In the genomic region with DNA sequence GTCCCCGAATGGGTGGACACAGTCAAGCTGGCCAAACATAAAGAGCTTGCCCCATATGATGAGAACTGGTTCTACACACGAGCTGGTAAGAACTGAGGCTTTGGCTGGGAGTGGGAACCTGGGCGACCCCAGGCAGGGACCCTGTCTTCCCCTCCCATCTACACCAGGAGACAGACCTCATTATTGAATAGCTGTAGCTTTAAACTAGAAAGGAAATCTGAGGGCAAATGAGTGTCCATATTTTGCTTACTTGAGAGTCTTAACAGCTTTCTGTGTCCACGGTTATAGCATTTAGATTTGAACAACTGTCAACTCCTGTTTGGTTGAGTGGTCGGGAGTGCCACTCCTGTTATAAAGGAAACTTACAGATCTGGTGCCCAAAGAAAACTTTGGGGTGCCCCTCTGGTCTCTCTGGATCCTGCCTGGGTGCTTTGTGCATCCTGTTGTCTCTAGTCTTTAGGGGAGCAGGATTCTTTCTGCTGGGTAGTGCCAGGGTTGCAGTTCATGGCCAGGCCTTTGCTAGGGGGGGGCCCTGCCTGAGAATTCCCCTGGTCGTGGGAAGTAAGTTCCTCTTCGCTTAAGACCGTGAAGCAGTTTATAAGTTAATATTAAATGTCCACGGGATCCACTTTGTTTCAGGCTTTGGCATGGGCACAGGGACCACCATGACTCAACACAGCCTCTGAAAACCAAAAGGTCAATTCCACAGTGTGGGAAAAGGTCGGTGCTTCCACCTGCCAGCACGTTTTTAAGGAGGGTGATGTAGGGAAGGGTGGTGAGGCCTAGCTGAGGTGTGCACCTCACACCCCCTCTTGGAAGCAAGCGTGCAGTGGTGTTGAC, we compare ENCODE assay signal across 8 mouse cellular contexts. TPM values are rescaled to one million over a fixed set of nuclear protein-coding genes. Genes with fewer than 3 reads are reported as not detected.
DNase-seq lines count a peak whose midpoint lies in the region; ATAC-seq and TF ChIP-seq lines count a peak whose summit lies in the region.

No protein-coding gene starts in this region.

- peaks cover 24% of the 10 kb centered on the region for H3K4me1 ChIP-seq in kidney, adult 2 months (ENCODE audit: control insufficient read depth, insufficient read depth, low read length)
- peaks cover 28% of the 10 kb centered on the region for H3K4me1 ChIP-seq in hindbrain, embryonic 12.5 days
- peaks cover 13% of the 10 kb centered on the region for H3K4me1 ChIP-seq in midbrain, embryonic 14.5 days (ENCODE audit: control insufficient read depth, insufficient read depth, low read length)

- 9% methylated on average over 12 of the region's 12 CpGs for WGBS in kidney, adult 2 months
- 47% methylated on average over 12 of the region's 12 CpGs for WGBS in hindbrain, embryonic 12.5 days
- WGBS in midbrain, embryonic 14.5 days, result 47% methylated on average over 12 of the region's 12 CpGs

- H3K4me3 ChIP-seq in kidney, adult 2 months (ENCODE audit: insufficient read depth, low read depth, low read length), result peak overlapping the region; percentile 91
- peak overlapping the region; percentile 82 for H3K4me3 ChIP-seq in hindbrain, embryonic 12.5 days
- H3K4me3 ChIP-seq in midbrain, embryonic 14.5 days (replicated peaks; ENCODE audit: low read depth, low read length), result peak overlapping the region; percentile 98

- no peaks in the 10 kb centered on the region; the same call in 1 of the 2 replicates for H3K36me3 ChIP-seq in kidney, adult 2 months (ENCODE audit: control insufficient read depth, insufficient read depth, low read length)
- H3K36me3 ChIP-seq in hindbrain, embryonic 12.5 days, result peaks cover 46% of the 10 kb centered on the region
- H3K36me3 ChIP-seq in midbrain, embryonic 14.5 days (ENCODE audit: control insufficient read depth, insufficient read depth, low read length), result peaks cover 46% of the 10 kb centered on the region

- no peak for TF ChIP-seq CTCF in kidney, adult 2 months (conservative IDR thresholded peaks at IDR 0.05; ENCODE audit: insufficient read depth, insufficient read length, low read depth, low read length)

- H3K27me3 ChIP-seq in kidney, adult 2 months (replicated peaks; ENCODE audit: control insufficient read depth, insufficient read depth, low read length), result no peaks in the 10 kb centered on the region
- H3K27me3 ChIP-seq in hindbrain, embryonic 12.5 days, result no peaks in the 10 kb centered on the region
- no peaks in the 10 kb centered on the region for H3K27me3 ChIP-seq in midbrain, embryonic 14.5 days (ENCODE audit: control insufficient read depth, insufficient read depth, low read length)

- no peak for ATAC-seq in hindbrain, embryonic 12.5 days (ENCODE audit: low FRiP score)
- ATAC-seq in midbrain, embryonic 14.5 days (ENCODE audit: low FRiP score, low TSS enrichment), result no peak
- no peak for ATAC-seq in erythroid progenitor cell, adult 5-6 weeks (replicated peaks; ENCODE audit: low FRiP score, poor library complexity, severe bottlenecking)

- H3K9me3 ChIP-seq in hindbrain, embryonic 12.5 days (replicated peaks), result no peaks in the 10 kb centered on the region
- H3K9me3 ChIP-seq in midbrain, embryonic 14.5 days (ENCODE audit: control insufficient read depth, low read length), result no peaks in the 10 kb centered on the region

- H3K27ac ChIP-seq in kidney, adult 2 months (ENCODE audit: insufficient read depth, low read depth, low read length), result peak overlapping the region; percentile 16
- H3K27ac ChIP-seq in hindbrain, embryonic 12.5 days, result no peak overlapping the region
- no peak overlapping the region for H3K27ac ChIP-seq in midbrain, embryonic 14.5 days (replicated peaks; ENCODE audit: low read depth, low read length)

- peak overlapping the region; percentile 79 for H3K4me2 ChIP-seq in hindbrain, embryonic 12.5 days (replicated peaks)
- H3K4me2 ChIP-seq in midbrain, embryonic 14.5 days (ENCODE audit: low read length), result peak overlapping the region; percentile 83

- peak overlapping the region; percentile 98 for H3K9ac ChIP-seq in hindbrain, embryonic 12.5 days
- H3K9ac ChIP-seq in midbrain, embryonic 14.5 days (replicated peaks; ENCODE audit: low read length), result peak overlapping the region; percentile 99

- DNase-seq in kidney, adult 2 months, result peak; percentile 18
- DNase-seq in kidney, postnatal 10 days, result no peak
- peak; percentile 6 for DNase-seq in R1 (ENCODE audit: low read depth, low spot score)
- DNase-seq in midbrain, embryonic 14.5 days, result no peak
- DNase-seq in adrenal gland, postnatal 25 days, result no peak
- no peak for DNase-seq in spleen, adult 12 weeks (ENCODE audit: low spot score)

- TF ChIP-seq POLR2A in kidney, adult 2 months (IDR thresholded peaks at IDR 0.05; ENCODE audit: low read depth, low read length), result no peak

RNA-seq across cellular contexts. Expression of gene Rps19, which starts 1.5 kb away (rescaled TPM):
- polyA plus RNA-seq in kidney, adult 2 months (2012; rRNA removed), result 468 and 618 TPM in 2 replicates
- 1,212 and 1,459 TPM in 2 replicates for polyA plus RNA-seq in hindbrain, embryonic 12.5 days (2016; fragmentation: Nextera tagmentation; extraction: Ambion mirVana)
- polyA plus RNA-seq in midbrain, embryonic 14.5 days (2014; fragmentation: Nextera tagmentation; extraction: Ambion mirVana), result 1,428 and 1,598 TPM in 2 replicates
- total RNA-seq in erythroid progenitor cell, adult 5-6 weeks (2015; ENCODE audit: low replicate concordance), result 818 and 840 TPM in 2 replicates
- 217 and 310 TPM in 2 replicates for total RNA-seq in erythroid progenitor cell, adult 5-6 weeks (2017; ENCODE audit: low replicate concordance)
- 564 and 876 TPM in 2 replicates for total RNA-seq in adrenal gland, postnatal 25 days (2021)

RNA-seq across cellular contexts. Expression of gene Cd79a, which starts 11.5 kb away (rescaled TPM):
- polyA plus RNA-seq in kidney, adult 2 months (2012; rRNA removed), result 2.0 and 27.1 TPM in 2 replicates
- polyA plus RNA-seq in hindbrain, embryonic 12.5 days (2016; fragmentation: Nextera tagmentation; extraction: Ambion mirVana), result 0.23 and 0.36 TPM in 2 replicates
- 0.28 TPM in 1 of 2 replicates, not detected in the other for polyA plus RNA-seq in midbrain, embryonic 14.5 days (2014; fragmentation: Nextera tagmentation; extraction: Ambion mirVana)
- total RNA-seq in erythroid progenitor cell, adult 5-6 weeks (2015; ENCODE audit: low replicate concordance), result 56.2 and 74.6 TPM in 2 replicates
- total RNA-seq in erythroid progenitor cell, adult 5-6 weeks (2017; ENCODE audit: low replicate concordance), result 12.7 and 14.7 TPM in 2 replicates
- 0.91 and 1.0 TPM in 2 replicates for total RNA-seq in adrenal gland, postnatal 25 days (2021)

RNA-seq across cellular contexts. Expression of gene Dmrtc2, which starts 15.8 kb away (rescaled TPM):
- polyA plus RNA-seq in kidney, adult 2 months (2012; rRNA removed), result 0.11 TPM in 1 of 2 replicates, not detected in the other
- 0.27 TPM in 1 of 2 replicates, not detected in the other for polyA plus RNA-seq in hindbrain, embryonic 12.5 days (2016; fragmentation: Nextera tagmentation; extraction: Ambion mirVana)
- polyA plus RNA-seq in midbrain, embryonic 14.5 days (2014; fragmentation: Nextera tagmentation; extraction: Ambion mirVana), result not detected in 2 replicates
- total RNA-seq in erythroid progenitor cell, adult 5-6 weeks (2015; ENCODE audit: low replicate concordance), result not detected in 2 replicates
- not detected in 2 replicates for total RNA-seq in erythroid progenitor cell, adult 5-6 weeks (2017; ENCODE audit: low replicate concordance)
- total RNA-seq in adrenal gland, postnatal 25 days (2021), result not detected in 2 replicates

RNA-seq across cellular contexts. Expression of gene Lypd4, which starts 15.9 kb away (rescaled TPM):
- 0.14 and 0.23 TPM in 2 replicates for polyA plus RNA-seq in kidney, adult 2 months (2012; rRNA removed)
- not detected in 2 replicates for polyA plus RNA-seq in hindbrain, embryonic 12.5 days (2016; fragmentation: Nextera tagmentation; extraction: Ambion mirVana)
- polyA plus RNA-seq in midbrain, embryonic 14.5 days (2014; fragmentation: Nextera tagmentation; extraction: Ambion mirVana), result not detected in 2 replicates
- not detected in 2 replicates for total RNA-seq in erythroid progenitor cell, adult 5-6 weeks (2015; ENCODE audit: low replicate concordance)
- not detected in 2 replicates for total RNA-seq in erythroid progenitor cell, adult 5-6 weeks (2017; ENCODE audit: low replicate concordance)
- not detected in 2 replicates for total RNA-seq in adrenal gland, postnatal 25 days (2021)

RNA-seq across cellular contexts. Expression of gene Arhgef1, which starts 17.0 kb away (rescaled TPM):
- 92.6 and 111 TPM in 2 replicates for polyA plus RNA-seq in kidney, adult 2 months (2012; rRNA removed)
- 91.2 and 91.8 TPM in 2 replicates for polyA plus RNA-seq in hindbrain, embryonic 12.5 days (2016; fragmentation: Nextera tagmentation; extraction: Ambion mirVana)
- 44.7 and 51.0 TPM in 2 replicates for polyA plus RNA-seq in midbrain, embryonic 14.5 days (2014; fragmentation: Nextera tagmentation; extraction: Ambion mirVana)
- 36.4 and 59.1 TPM in 2 replicates for total RNA-seq in erythroid progenitor cell, adult 5-6 weeks (2015; ENCODE audit: low replicate concordance)
- 35.8 and 40.3 TPM in 2 replicates for total RNA-seq in erythroid progenitor cell, adult 5-6 weeks (2017; ENCODE audit: low replicate concordance)
- 126 and 138 TPM in 2 replicates for total RNA-seq in adrenal gland, postnatal 25 days (2021)

Comparison
In these comparisons a context has a peak if more than half of its experiments do, and no peak if none do; other contexts are left out.
1. DNase-seq: peak in kidney, adult 2 months (single experiment) and R1 (single experiment); none in kidney, postnatal 10 days (single experiment), midbrain, embryonic 14.5 days (single experiment), adrenal gland, postnatal 25 days (single experiment) and spleen, adult 12 weeks (single experiment).
2. Peak in every context shown above with its lines, with median percentiles within 50 percentile points of each other: H3K4me3 ChIP-seq.